Mouse (Mus musculus) heart, embryonic 13.5 days (tissue): ENCODE data around the gene Tnk2. TPM values are rescaled to one million over a fixed set of nuclear protein-coding genes. Genes with fewer than 3 reads are reported as not detected.

Source experiments
- ATAC-seq: fragments of 200-750 bp; cut with Nextera tagmentation; 2 replicates; pipeline ENCODE4 v1.8.0; 2017; ENCODE audit warnings: moderate TSS enrichment; ENCODE audit not compliant: insufficient number of reproducible peaks, low FRiP score, low TSS enrichment; ENCODE audit errors: extremely low read depth
- H3K27ac ChIP-seq: fragments of 300-500 bp; sonication (generic); replicated peaks from 2 replicates; pipeline ENCODE4 v1.5.1; 2015; ENCODE audit warnings: moderate library complexity, mild to moderate bottlenecking, inconsistent platforms
- H3K27me3 ChIP-seq: fragments of 300-500 bp; sonication (generic); replicated peaks from 2 replicates; pipeline ENCODE4 v1.6.1; 2015; ENCODE audit warnings: mild to moderate bottlenecking, inconsistent platforms
- H3K36me3 ChIP-seq: fragments of 300-500 bp; sonication (generic); 2 replicates; pipeline ENCODE4 v1.6.1; 2015; ENCODE audit warnings: mild to moderate bottlenecking, inconsistent platforms
- H3K4me1 ChIP-seq: fragments of 300-500 bp; sonication (generic); 2 replicates; pipeline ENCODE4 v1.6.1; 2015; ENCODE audit warnings: inconsistent platforms
- H3K4me2 ChIP-seq: fragments of 300-500 bp; sonication (generic); 2 replicates; pipeline ENCODE4 v1.6.1; 2015; ENCODE audit warnings: inconsistent platforms, mild to moderate bottlenecking, moderate library complexity
- H3K4me3 ChIP-seq: fragments of 300-500 bp; sonication (generic); 2 replicates; pipeline ENCODE4 v1.5.1; 2015; ENCODE audit warnings: moderate library complexity, mild to moderate bottlenecking, inconsistent platforms
- H3K9ac ChIP-seq: fragments of 300-500 bp; sonication (generic); 2 replicates; pipeline ENCODE4 v1.6.1; 2015; ENCODE audit warnings: inconsistent platforms, mild to moderate bottlenecking, moderate library complexity
- H3K9me3 ChIP-seq: fragments of 300-500 bp; sonication (generic); 2 replicates; pipeline ENCODE4 v1.6.1; 2016; ENCODE audit warnings: inconsistent platforms
- WGBS: fragments of 180-500 bp; shearing (Covaris S2); methylation state at CpG from one replicate; pipeline ENCODE4 v1.1.7; 2015; ENCODE audit warnings: mixed read lengths; 5-methylcytosine and 5-hydroxymethylcytosine counted together
- polyA plus RNA-seq: library from polyadenylated mRNA; unstranded; fragments of >200 nt; fragmentation: Nextera tagmentation; extraction: Ambion mirVana; gene quantifications from 2 replicates; pipeline ENCODE4 v1.2.1, GENCODE M21; 2015

Gene Tnk2
- 7.1 and 8.7 TPM in 2 replicates for polyA plus RNA-seq

DNA sequence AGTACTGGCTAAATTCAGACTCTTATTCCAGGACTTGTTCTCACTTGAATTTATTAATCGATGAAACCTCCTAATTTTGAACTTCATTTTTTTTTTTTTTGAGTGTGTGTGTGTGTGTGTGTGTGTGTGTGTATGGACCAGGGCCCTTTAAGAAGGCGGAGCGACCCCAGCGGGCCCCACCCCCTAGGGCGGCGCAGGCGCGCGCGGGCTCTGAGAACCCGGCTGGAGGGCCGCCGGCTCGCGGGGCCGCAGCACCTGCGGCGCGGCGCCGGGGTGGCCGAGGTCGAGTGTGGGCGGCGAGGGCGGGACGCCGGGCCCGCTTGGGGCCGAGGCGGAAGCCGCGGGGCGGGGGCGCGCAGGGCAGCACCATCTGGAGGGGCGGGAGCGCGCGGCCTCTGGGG is at the start of gene Tnk2:
Tnk2 (plus strand) TSS at position 214 of the 401 bp plus-strand sequence.
- no peaks in the 10 kb centered on the region for H3K36me3 ChIP-seq

DNA sequence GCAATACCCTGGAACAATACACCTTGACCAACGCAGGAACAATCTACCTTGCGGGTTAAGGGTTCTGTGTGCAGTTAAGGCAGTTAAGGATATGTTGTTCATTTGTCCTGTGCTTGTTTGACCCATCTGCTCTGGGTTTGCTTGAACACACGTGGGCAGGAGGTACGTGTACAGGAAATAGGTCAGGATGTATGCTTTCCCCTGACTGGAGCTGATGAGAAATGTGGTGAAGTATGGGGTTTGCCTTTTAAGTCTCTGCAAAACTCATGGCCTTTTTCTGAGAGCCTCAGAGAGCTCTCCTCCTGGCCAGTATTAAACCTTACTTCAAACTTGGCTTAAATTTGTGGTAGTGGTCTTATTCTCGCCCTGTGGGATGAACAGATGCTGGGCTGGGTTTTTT is 49.8 kb upstream of the Tnk2 start:
- Histone ChIP-seq H3K4me1 (peaks cover 5% of the 10 kb centered on the region), H3K27me3 (no peaks in the 10 kb centered on the region), H3K9me3 (no peaks in the 10 kb centered on the region), H3K9ac (no peak overlapping the region), H3K36me3 (no peaks in the 10 kb centered on the region), H3K4me3 (no peak overlapping the region), H3K27ac (no peak overlapping the region), H3K4me2 (no peak overlapping the region)
- WGBS, result 65% methylated on average over 5 of the region's 5 CpGs
- no peak for ATAC-seq

More for the DNA sequence above, at the start of gene Tnk2:
- H3K27me3 ChIP-seq, result no peaks in the 10 kb centered on the region
- peak; percentile 73 for ATAC-seq
- peak within 1 kb of the TSS; percentile 96 for H3K9ac ChIP-seq
- peak within 1 kb of the TSS; percentile 95 for H3K4me2 ChIP-seq
- 1% methylated on average over 26 of the region's 40 CpGs for WGBS
- peak within 1 kb of the TSS; percentile 79 for H3K27ac ChIP-seq
- peak within 1 kb of the TSS; percentile 91 for H3K4me3 ChIP-seq
- no peaks in the 10 kb centered on the region for H3K9me3 ChIP-seq
- H3K4me1 ChIP-seq, result peaks cover 38% of the 10 kb centered on the region

DNA sequence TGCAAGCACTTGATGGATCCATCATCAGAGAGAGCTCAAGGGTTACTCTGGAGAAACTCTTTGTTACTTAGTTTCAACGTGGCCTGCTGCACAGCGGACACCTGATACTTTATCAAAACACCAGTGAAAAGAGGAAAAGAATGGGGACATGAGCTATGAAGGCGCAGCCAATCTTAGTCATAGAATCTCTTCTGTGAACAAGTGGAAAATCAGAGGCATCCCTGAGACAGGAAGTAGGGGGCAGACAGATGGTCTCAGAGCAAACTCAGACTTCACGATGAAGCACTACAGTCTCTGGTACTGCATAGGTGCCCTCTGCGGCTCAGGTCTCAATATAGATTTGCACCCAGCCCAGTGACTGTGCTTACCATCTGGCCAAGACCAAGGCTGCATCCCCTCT is 49.0 kb upstream of the Tnk2 start:
- no peak for ATAC-seq
- H3K4me1 ChIP-seq, result peaks cover 5% of the 10 kb centered on the region
- no peak overlapping the region for H3K9ac ChIP-seq
- 59% methylated on average over 5 of the region's 5 CpGs for WGBS
- H3K4me3 ChIP-seq, result no peak overlapping the region
- no peaks in the 10 kb centered on the region for H3K27me3 ChIP-seq
- H3K36me3 ChIP-seq, result no peaks in the 10 kb centered on the region
- H3K27ac ChIP-seq, result no peak overlapping the region
- H3K9me3 ChIP-seq, result no peaks in the 10 kb centered on the region
- no peak overlapping the region for H3K4me2 ChIP-seq

DNA sequence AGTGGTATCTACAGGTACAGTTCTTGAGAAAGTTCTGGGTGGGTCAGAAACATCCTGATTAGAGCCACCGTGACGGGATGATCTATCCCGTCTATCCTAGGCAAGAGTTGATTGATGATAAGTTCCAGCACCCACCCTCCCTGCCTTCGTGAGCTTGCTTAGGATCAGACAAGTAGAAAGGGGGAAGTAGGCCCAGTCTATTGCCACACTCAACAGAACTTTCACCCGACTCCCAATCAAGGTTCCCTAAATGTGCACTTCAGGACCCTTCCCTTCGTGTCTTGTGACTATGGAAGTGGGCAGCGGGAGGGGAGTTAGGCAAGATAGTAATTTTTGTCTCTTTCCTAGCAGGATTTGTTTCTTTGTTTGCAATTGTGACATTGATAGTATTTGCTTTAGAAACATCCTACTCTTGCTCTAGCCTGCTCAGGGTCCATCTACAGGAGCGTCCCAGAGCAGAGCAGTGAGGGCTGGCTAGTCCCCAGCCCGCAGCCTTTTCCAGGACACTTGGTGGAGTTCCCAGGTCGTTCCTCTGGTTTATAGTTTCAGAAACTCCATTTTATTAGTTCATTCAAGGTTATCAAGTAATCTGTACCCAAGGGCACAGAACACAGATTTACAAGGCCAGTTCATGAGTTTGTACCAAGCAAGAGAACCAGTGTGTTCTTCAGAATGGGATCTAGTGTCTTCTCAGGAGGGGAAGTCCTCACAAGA is 48.4 kb upstream of the Tnk2 start:
- no peak for ATAC-seq
- H3K27ac ChIP-seq, result no peak overlapping the region
- WGBS, result 74% methylated on average over 10 of the region's 10 CpGs
- no peaks in the 10 kb centered on the region for H3K27me3 ChIP-seq
- peaks cover 5% of the 10 kb centered on the region for H3K4me1 ChIP-seq
- H3K36me3 ChIP-seq, result no peaks in the 10 kb centered on the region
- no peak overlapping the region for H3K4me2 ChIP-seq
- no peak overlapping the region for H3K9ac ChIP-seq
- H3K9me3 ChIP-seq, result no peaks in the 10 kb centered on the region
- H3K4me3 ChIP-seq, result no peak overlapping the region

DNA sequence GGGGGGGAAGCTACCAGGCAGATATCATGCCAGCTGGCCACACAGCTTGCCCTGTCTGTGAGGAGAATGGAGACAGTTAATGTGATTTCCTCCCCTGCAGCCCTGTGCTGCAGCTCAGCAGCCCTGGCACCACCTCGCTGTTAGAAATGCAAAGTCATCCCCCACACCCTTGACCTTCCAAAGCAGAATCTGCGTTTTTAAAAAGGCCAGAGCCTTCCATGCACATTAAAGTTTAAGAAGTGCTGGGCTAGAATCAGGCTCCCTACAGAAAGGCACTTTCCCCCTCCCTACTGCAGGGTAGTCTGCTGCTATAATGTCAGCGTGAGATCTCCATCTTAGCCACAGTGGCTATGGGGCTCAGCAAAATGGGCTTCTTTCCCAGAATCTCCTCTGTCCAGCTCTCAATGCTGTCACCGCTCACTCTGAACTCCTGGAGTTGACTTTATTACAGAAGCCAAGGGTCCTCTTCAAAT is 45.7 kb upstream of the Tnk2 start:
- no peaks in the 10 kb centered on the region for H3K27me3 ChIP-seq
- 0 out of 2 replicates have a peak overlapping the region, but pooled peaks have one; percentile 20 for H3K4me2 ChIP-seq
- no peaks in the 10 kb centered on the region for H3K36me3 ChIP-seq
- H3K4me3 ChIP-seq, result no peak overlapping the region
- H3K9me3 ChIP-seq, result no peaks in the 10 kb centered on the region
- 19% methylated on average over 4 of the region's 4 CpGs for WGBS
- peak overlapping the region; percentile 45 for H3K9ac ChIP-seq
- peaks cover 5% of the 10 kb centered on the region for H3K4me1 ChIP-seq
- peak overlapping the region; percentile 57 for H3K27ac ChIP-seq
- no peak for ATAC-seq

DNA sequence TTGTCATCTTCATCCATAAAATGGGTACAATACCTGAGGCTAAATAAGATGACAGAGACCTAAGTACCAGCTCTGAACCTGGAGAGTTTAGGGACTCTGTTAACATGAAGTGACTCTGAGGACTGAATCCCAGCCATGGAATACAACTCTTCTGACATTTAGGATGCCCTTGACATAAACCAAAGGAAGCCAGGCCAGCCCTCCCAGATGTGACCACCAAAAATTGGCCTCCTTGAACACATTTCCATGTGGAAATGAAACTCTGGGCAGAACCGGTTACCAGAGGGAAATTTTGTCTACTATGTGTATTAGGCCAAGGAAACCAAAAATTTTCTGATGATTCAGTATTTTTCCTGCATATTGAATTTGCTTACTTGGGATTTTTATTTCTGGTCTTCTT is 44.5 kb upstream of the Tnk2 start:
- H3K27me3 ChIP-seq, result no peaks in the 10 kb centered on the region
- H3K4me2 ChIP-seq, result no peak overlapping the region
- H3K4me3 ChIP-seq, result no peak overlapping the region
- no peak for ATAC-seq
- H3K4me1 ChIP-seq, result peaks cover 5% of the 10 kb centered on the region
- WGBS, result 92% methylated on average over 1 of the region's 1 CpGs
- no peaks in the 10 kb centered on the region for H3K36me3 ChIP-seq
- H3K27ac ChIP-seq, result no peak overlapping the region
- H3K9ac ChIP-seq, result no peak overlapping the region
- no peaks in the 10 kb centered on the region for H3K9me3 ChIP-seq

DNA sequence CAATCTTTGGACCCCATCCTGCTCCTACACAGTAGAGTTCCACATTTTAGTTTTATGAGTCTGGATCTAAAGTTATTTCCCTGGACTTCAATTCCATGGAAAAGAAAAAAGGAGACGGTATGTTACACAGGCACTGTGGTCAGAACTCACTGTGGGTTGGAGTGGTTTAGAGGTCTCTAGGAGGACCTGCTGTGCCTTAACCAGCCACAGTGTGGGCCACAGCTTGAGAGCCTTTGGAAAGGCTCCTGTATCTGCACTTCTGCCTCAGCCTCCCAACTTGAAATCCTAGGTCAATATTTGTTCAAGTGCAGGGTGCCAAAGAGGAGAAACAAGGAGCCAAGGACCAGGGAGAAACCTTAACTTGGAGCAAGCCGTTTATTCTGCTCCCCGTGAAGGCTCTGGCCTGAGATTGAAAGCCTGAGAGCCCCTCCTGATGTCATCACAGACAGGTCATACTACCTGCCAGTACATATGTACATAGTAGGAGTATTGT is 41.4 kb upstream of the Tnk2 start:
- no peak overlapping the region for H3K4me2 ChIP-seq
- H3K36me3 ChIP-seq, result no peaks in the 10 kb centered on the region
- no peak for ATAC-seq
- H3K9me3 ChIP-seq, result no peaks in the 10 kb centered on the region
- H3K9ac ChIP-seq, result no peak overlapping the region
- H3K27ac ChIP-seq, result no peak overlapping the region
- no peak overlapping the region for H3K4me3 ChIP-seq
- peaks cover 5% of the 10 kb centered on the region for H3K4me1 ChIP-seq
- no peaks in the 10 kb centered on the region for H3K27me3 ChIP-seq
- 67% methylated on average over 3 of the region's 3 CpGs for WGBS

DNA sequence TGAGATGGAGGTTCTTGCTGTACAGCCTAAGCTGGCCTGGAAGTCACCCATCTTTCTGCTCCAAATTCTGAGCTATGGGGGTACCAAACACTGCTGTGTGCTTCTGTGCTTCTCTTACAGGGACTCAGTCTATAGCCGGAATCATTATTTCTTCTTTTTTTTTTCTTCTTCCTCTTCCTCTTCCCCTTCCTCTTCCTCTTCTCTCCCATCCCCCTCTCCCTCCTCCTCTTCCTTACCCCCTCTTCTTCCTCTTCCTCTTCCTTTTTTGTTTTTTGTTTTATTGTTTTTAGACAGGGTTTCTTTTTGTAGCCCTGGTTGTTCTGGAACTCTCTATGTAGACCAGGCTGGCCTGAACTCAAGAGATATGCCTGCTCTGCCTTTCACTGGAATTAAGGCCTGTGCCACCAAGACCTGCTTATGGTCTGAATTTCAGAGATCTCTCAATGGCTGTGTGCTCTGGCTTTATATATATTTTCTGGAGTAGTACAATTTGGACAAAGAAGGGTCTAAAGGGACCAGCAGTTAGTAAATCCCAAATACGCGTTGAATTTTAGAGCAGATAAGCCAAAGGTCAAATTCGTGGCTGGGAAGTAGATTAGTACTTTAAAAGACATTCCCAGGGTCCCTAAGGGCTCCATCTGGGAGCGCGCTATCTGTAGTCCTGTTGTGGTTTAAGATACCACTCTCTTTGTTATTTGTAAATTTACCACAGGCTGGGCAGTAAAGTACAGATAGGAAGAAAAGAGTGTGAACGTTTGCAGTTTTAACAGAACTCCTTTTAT is 35.9 kb upstream of the Tnk2 start:
- H3K27ac ChIP-seq, result peak overlapping the region; percentile 97
- no peaks in the 10 kb centered on the region for H3K36me3 ChIP-seq
- no peaks in the 10 kb centered on the region for H3K27me3 ChIP-seq
- H3K9me3 ChIP-seq, result no peaks in the 10 kb centered on the region
- H3K4me1 ChIP-seq, result peaks cover 32% of the 10 kb centered on the region
- whole genome bisulfite sequencing, result 39% methylated on average over 7 of the region's 7 CpGs
- H3K4me3 ChIP-seq, result peak overlapping the region; percentile 92
- H3K9ac ChIP-seq, result peak overlapping the region; percentile 67
- no peak for ATAC-seq
- H3K4me2 ChIP-seq, result peak overlapping the region; percentile 87

DNA sequence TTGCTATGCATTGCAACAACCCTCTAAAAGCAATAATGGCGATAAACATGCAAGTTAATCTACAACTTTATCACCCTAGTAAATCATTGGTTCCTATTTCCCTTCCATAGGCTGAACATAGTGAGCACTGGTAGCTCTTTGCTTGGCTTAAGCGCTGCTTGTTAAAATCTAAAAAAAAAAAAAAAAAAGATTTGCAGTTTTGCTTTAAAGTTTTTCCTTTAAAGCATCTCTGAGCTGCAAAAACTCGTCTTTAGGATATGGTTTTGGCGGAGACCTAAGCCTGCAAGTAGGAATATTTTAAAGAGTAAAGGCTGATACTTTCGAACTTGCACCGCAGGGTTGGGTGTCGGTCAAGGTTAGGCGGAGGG is 35.3 kb upstream of the Tnk2 start:
- peaks cover 33% of the 10 kb centered on the region for H3K4me1 ChIP-seq
- peak overlapping the region; percentile 87 for H3K4me2 ChIP-seq
- ATAC-seq, result no peak
- H3K9me3 ChIP-seq, result no peaks in the 10 kb centered on the region
- H3K27ac ChIP-seq, result peak overlapping the region; percentile 97
- peak overlapping the region; percentile 92 for H3K4me3 ChIP-seq
- WGBS, result 12% methylated on average over 8 of the region's 8 CpGs
- H3K27me3 ChIP-seq, result no peaks in the 10 kb centered on the region
- peak overlapping the region; percentile 67 for H3K9ac ChIP-seq
- peaks cover 4% of the 10 kb centered on the region for H3K36me3 ChIP-seq

DNA sequence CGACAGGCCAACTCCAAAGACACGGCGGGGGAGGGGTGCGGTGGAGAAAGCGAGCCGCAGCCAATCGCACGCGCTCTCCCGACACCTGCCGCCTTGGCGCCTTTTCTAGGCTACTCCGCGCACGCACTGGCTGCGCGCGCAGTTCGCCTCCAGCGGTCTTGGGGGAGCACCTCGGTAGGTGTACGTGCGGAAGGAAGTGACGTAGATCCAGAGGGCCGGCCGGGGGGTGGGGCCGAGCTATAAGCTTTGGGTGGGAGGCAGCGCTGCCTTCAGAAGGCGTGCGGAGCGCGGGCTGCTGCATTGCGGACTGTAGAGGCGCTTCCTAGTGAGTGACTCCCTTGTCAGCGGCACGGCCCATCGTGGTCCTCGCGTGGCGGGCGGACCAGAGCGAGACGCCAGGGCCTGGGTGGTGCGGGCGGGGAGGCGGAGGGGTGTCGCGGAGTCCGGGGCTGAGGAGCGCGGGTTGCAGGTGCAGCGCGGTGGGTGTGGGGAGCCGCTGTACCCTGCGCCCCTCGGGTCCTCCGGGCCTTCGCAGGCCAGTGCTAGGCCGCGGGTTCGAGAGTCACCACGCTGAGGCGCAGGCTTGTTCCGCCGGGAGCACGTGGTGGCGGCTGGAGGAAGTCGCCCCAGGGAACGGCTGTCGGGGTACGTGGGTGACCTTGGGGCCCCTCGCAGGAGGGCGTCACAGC is 34.8 kb upstream of the Tnk2 start, which contains the start of gene Tfrc:
Tfrc (plus strand) TSS at position 209 of the 689 bp plus-strand sequence.
- no peaks in the 10 kb centered on the region for H3K27me3 ChIP-seq
- peaks cover 33% of the 10 kb centered on the region for H3K4me1 ChIP-seq
- peaks cover 8% of the 10 kb centered on the region for H3K36me3 ChIP-seq
- ATAC-seq, result peak; percentile 97
- H3K4me3 ChIP-seq, result peak within 1 kb of the TSS; percentile 92
- peak within 1 kb of the TSS; percentile 94 for H3K9ac ChIP-seq
- H3K9me3 ChIP-seq, result no peaks in the 10 kb centered on the region
- peak within 1 kb of the TSS; percentile 87 for H3K4me2 ChIP-seq
- WGBS, result under 1% methylated on average over 72 of the region's 73 CpGs
- peak within 1 kb of the TSS; percentile 97 for H3K27ac ChIP-seq

DNA sequence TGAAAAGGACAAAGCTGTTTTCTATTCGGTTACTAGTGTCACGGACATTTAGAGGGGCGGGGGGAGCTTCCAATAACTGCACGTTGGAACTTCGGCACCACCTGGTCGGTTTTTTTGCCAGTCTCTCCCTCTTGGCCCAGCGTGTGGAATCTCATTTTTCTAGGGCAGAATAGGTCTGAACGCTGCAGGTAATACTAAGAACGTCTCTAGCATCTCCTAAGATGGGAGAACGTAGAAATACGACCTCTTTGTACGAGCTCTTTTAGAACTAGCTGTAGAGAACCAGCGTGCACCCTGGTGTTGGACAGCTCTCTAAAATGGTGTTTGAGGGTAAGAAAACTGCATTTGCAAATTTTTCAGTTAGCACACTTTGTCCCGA is 34.3 kb upstream of the Tnk2 start:
- WGBS, result under 1% methylated on average over 14 of the region's 14 CpGs
- Histone ChIP-seq H3K4me2 (peak overlapping the region; percentile 87), H3K4me1 (peaks cover 33% of the 10 kb centered on the region), H3K36me3 (peaks cover 13% of the 10 kb centered on the region), H3K4me3 (peak overlapping the region; percentile 92), H3K27me3 (no peaks in the 10 kb centered on the region), H3K27ac (peak overlapping the region; percentile 97), H3K9ac (peak overlapping the region; percentile 94), H3K9me3 (no peaks in the 10 kb centered on the region)
- no peak for ATAC-seq
